Mouse (Mus musculus) small intestine, adult 2 months (tissue): ENCODE measurements around the gene Glis3. TPM values are rescaled to one million over a fixed set of nuclear protein-coding genes. Genes with fewer than 3 reads are reported as not detected.

Experiments used
- H3K27ac ChIP-seq: fragments of 200-500 bp; 2 replicates; pipeline ENCODE4 v1.5.1; 2012; ENCODE audit warnings: low read depth, low read length, control low read depth, inconsistent platforms; ENCODE audit not compliant: insufficient read depth
- H3K27me3 ChIP-seq: fragments of 200-500 bp; 2 replicates; pipeline ENCODE4 v1.6.1; 2012; ENCODE audit warnings: mild to moderate bottlenecking, moderate library complexity, low read length, inconsistent platforms; ENCODE audit not compliant: control insufficient read depth, insufficient read depth
- H3K36me3 ChIP-seq: fragments of 200-500 bp; 2 replicates; pipeline ENCODE4 v1.6.1; 2012; ENCODE audit warnings: mild to moderate bottlenecking, low read length, control low read depth, inconsistent platforms; ENCODE audit not compliant: control insufficient read depth, insufficient read depth
- H3K4me1 ChIP-seq: fragments of 200-500 bp; 2 replicates; pipeline ENCODE4 v1.6.1; 2012; ENCODE audit warnings: low read length, inconsistent platforms, mixed read lengths; ENCODE audit not compliant: control insufficient read depth, insufficient read depth, insufficient read length
- H3K4me3 ChIP-seq: fragments of 200-500 bp; 2 replicates; pipeline ENCODE4 v1.5.1; 2012; ENCODE audit warnings: low read depth, mild to moderate bottlenecking, control low read depth, inconsistent platforms, low read length, moderate library complexity
- CTCF ChIP-seq: fragments of 200-500 bp; IDR thresholded peaks from 2 replicates; pipeline ENCODE4 v1.5.1; 2012; ENCODE audit warnings: low read depth, mild to moderate bottlenecking, control low read depth, inconsistent platforms, low read length, moderate library complexity, mixed read lengths; ENCODE audit not compliant: insufficient replicate concordance, insufficient read length; ENCODE audit errors: extremely low read depth
- POLR2A ChIP-seq: fragments of 200-500 bp; IDR thresholded peaks from 2 replicates; pipeline ENCODE4 v1.6.1; 2012; ENCODE audit warnings: low read depth, mild to moderate bottlenecking, control low read depth, inconsistent platforms, low read length, moderate library complexity
- WGBS: fragments of 180-500 bp; shearing (Covaris S2); methylation state at CpG from one replicate; pipeline ENCODE4 v1.1.7; 2018; 5-methylcytosine and 5-hydroxymethylcytosine counted together
- polyA plus RNA-seq: library from polyadenylated mRNA; depleted of rRNA; stranded (reverse); fragments of >200 nt; gene quantifications from 2 replicates; pipeline ENCODE4 v1.2.3, GENCODE M21; 2012

Gene Glis3
- polyA plus RNA-seq, 1 experiment = 1.6 TPM

- no peak overlapping the region for H3K27ac ChIP-seq
- WGBS = 47% methylated on average over 6 of the region's 6 CpGs
- no peak for TF ChIP-seq POLR2A
- TF ChIP-seq CTCF = no peak
Measured at GRCm38 (mm10) chr19:28306036-28306435, 373.8 kb downstream of the Glis3 start.

GRCm38 (mm10) chr19:28305510-28305909, 374.4 kb downstream of the Glis3 start:
- Histone ChIP-seq H3K36me3 (no peaks in the 10 kb centered on the region), H3K4me1 (no peaks in the 10 kb centered on the region), H3K4me3 (no peak overlapping the region), H3K27ac (no peak overlapping the region), H3K27me3 (no peaks in the 10 kb centered on the region)
- 59% methylated on average over 4 of the region's 4 CpGs for WGBS
- TF ChIP-seq CTCF (no peak), POLR2A (no peak)

More at GRCm38 (mm10) chr19:28306036-28306435, 373.8 kb downstream of the Glis3 start:
- Histone ChIP-seq H3K36me3 (no peaks in the 10 kb centered on the region), H3K4me1 (no peaks in the 10 kb centered on the region), H3K4me3 (no peak overlapping the region), H3K27me3 (no peaks in the 10 kb centered on the region)

GRCm38 (mm10) chr19:28302831-28303242, 377.0 kb downstream of the Glis3 start:
- 79% methylated on average over 2 of the region's 2 CpGs for WGBS

DNA sequence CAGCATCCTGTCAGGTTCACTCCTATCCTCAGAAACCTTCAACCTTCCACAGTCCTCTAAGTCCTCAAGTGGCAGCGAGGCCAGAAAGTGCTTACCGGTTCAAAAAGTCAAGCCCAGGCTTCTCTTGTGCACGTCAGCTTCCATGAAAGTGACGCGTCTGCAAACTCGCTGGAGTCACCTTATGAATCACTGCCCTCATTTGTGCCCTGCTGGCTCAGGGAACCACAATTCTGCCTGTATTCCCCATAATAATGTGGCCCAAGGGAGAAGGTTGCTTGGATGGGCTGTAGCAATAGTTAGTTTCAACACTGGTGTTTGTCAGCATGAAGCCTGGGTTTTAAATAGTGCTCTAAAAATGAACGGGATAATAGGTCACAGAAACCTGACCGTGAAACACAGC, 379.7 kb downstream of the Glis3 start:
- Histone ChIP-seq H3K4me1 (no peaks in the 10 kb centered on the region), H3K27me3 (no peaks in the 10 kb centered on the region), H3K36me3 (no peaks in the 10 kb centered on the region), H3K4me3 (no peak overlapping the region), H3K27ac (no peak overlapping the region)
- TF ChIP-seq POLR2A (no peak), CTCF (no peak)
- WGBS = 92% methylated on average over 8 of the region's 8 CpGs

More at GRCm38 (mm10) chr19:28302831-28303242, 377.0 kb downstream of the Glis3 start:
- TF ChIP-seq CTCF = no peak
- no peak for TF ChIP-seq POLR2A
- Histone ChIP-seq H3K27ac (no peak overlapping the region), H3K27me3 (no peaks in the 10 kb centered on the region), H3K4me3 (no peak overlapping the region), H3K4me1 (no peaks in the 10 kb centered on the region), H3K36me3 (no peaks in the 10 kb centered on the region)

- no peaks in the 10 kb centered on the region for H3K4me1 ChIP-seq
- no peak overlapping the region for H3K4me3 ChIP-seq
- WGBS = 58% methylated on average over 11 of the region's 11 CpGs
- no peak overlapping the region for H3K27ac ChIP-seq
- TF ChIP-seq CTCF (no peak), POLR2A (no peak)
- no peaks in the 10 kb centered on the region for H3K27me3 ChIP-seq
- no peaks in the 10 kb centered on the region for H3K36me3 ChIP-seq
Measured at GRCm38 (mm10) chr19:28299211-28299775, 380.6 kb downstream of the Glis3 start.

DNA sequence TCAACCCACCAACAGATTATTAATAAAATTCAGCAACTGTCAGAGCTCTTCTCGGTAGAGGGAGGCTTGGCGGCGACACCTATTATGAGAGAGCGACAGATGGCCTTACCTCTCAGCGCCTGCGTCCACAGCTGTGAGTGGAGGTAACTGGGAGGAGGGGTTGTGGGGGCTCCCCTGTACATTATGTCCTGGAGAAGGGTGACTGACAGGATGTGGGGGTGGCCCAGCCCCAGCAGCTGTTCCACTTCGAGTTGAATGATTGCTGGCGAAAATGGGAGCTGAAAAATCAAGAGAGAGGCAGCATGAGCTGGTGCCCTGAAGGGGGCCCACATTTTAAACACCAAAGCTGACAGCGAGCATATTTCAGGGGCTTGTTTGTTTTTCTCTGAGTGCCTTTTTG, 381.2 kb downstream of the Glis3 start:
- no peaks in the 10 kb centered on the region for H3K36me3 ChIP-seq
- no peaks in the 10 kb centered on the region for H3K4me1 ChIP-seq
- H3K27ac ChIP-seq = no peak overlapping the region
- H3K27me3 ChIP-seq = no peaks in the 10 kb centered on the region
- 73% methylated on average over 9 of the region's 9 CpGs for WGBS
- H3K4me3 ChIP-seq = no peak overlapping the region
- TF ChIP-seq POLR2A = no peak
- no peak for TF ChIP-seq CTCF

GRCm38 (mm10) chr19:28291596-28291995, 388.3 kb downstream of the Glis3 start:
- TF ChIP-seq CTCF (no peak), POLR2A (no peak)
- Histone ChIP-seq H3K27me3 (no peaks in the 10 kb centered on the region), H3K4me3 (no peak overlapping the region), H3K27ac (no peak overlapping the region), H3K4me1 (no peaks in the 10 kb centered on the region), H3K36me3 (no peaks in the 10 kb centered on the region)
- 75% methylated on average over 4 of the region's 4 CpGs for WGBS

GRCm38 (mm10) chr19:28289457-28289856, 390.4 kb downstream of the Glis3 start:
- Histone ChIP-seq H3K4me1 (no peaks in the 10 kb centered on the region), H3K36me3 (no peaks in the 10 kb centered on the region), H3K27me3 (no peaks in the 10 kb centered on the region), H3K27ac (no peak overlapping the region), H3K4me3 (no peak overlapping the region)
- TF ChIP-seq CTCF = no peak
- TF ChIP-seq POLR2A = no peak
- WGBS = 67% methylated on average over 4 of the region's 4 CpGs
